Mouse (Mus musculus): ENCODE data around the gene Padi2. TPM values are rescaled to one million over a fixed set of nuclear protein-coding genes. Genes with fewer than 3 reads are reported as not detected.

Padi2 gene
- polyA plus RNA-seq, 1 experiment from 2014 or later, result 2.4 TPM

- H3K4me1 ChIP-seq (replicated peaks; ENCODE audit: control insufficient read depth, insufficient read depth, low read length), result 0 out of 2 replicates have a peak, but pooled peaks cover 7% of the 10 kb centered on the region
- WGBS, result 32% methylated on average over 17 of the region's 17 CpGs
- H3K36me3 ChIP-seq (ENCODE audit: control insufficient read depth, insufficient read depth, low read length), result no peaks in the 10 kb centered on the region
- no peak overlapping the region for H3K4me3 ChIP-seq (ENCODE audit: low read depth, low read length)
- DNase-seq (ENCODE audit: low spot score) (no peak), ATAC-seq (replicated peaks; ENCODE audit: low FRiP score) (no peak)
- H3K27ac ChIP-seq (ENCODE audit: low read depth, low read length), result no peak overlapping the region
- H3K27me3 ChIP-seq (replicated peaks; ENCODE audit: control insufficient read depth, insufficient read depth, low read length), result peaks cover 20% of the 10 kb centered on the region; the same call in 1 of the 2 replicates
- no peak overlapping the region for H3K9ac ChIP-seq (ENCODE audit: low read depth, low read length)
- no peaks in the 10 kb centered on the region for H3K9me3 ChIP-seq (ENCODE audit: control insufficient read depth, low read length)
- peak overlapping the region; percentile 42 for H3K4me2 ChIP-seq
Measured at GRCm38 (mm10) chr4:140910661-140911310, 4.6 kb downstream of the Padi2 start.

GRCm38 (mm10) chr4:140911416-140911815 is 5.3 kb downstream of the Padi2 start:
- H3K4me1 ChIP-seq (replicated peaks; ENCODE audit: control insufficient read depth, insufficient read depth, low read length), result 0 out of 2 replicates have a peak, but pooled peaks cover 5% of the 10 kb centered on the region
- peaks cover 20% of the 10 kb centered on the region; the same call in 1 of the 2 replicates for H3K27me3 ChIP-seq (replicated peaks; ENCODE audit: control insufficient read depth, insufficient read depth, low read length)
- no peak overlapping the region for H3K4me2 ChIP-seq
- WGBS, result 83% methylated on average over 9 of the region's 9 CpGs
- DNase-seq (ENCODE audit: low spot score) (no peak), ATAC-seq (replicated peaks; ENCODE audit: low FRiP score) (no peak)
- no peak overlapping the region for H3K27ac ChIP-seq (ENCODE audit: low read depth, low read length)
- H3K9me3 ChIP-seq (ENCODE audit: control insufficient read depth, low read length), result no peaks in the 10 kb centered on the region
- H3K9ac ChIP-seq (ENCODE audit: low read depth, low read length), result no peak overlapping the region
- no peak overlapping the region for H3K4me3 ChIP-seq (ENCODE audit: low read depth, low read length)
- no peaks in the 10 kb centered on the region for H3K36me3 ChIP-seq (ENCODE audit: control insufficient read depth, insufficient read depth, low read length)

- Histone ChIP-seq H3K36me3 (ENCODE audit: control insufficient read depth, insufficient read depth, low read length) (no peaks in the 10 kb centered on the region), H3K4me1 (replicated peaks; ENCODE audit: control insufficient read depth, insufficient read depth, low read length) (0 out of 2 replicates have a peak, but pooled peaks cover 3% of the 10 kb centered on the region), H3K4me3 (ENCODE audit: low read depth, low read length) (no peak overlapping the region), H3K27me3 (replicated peaks; ENCODE audit: control insufficient read depth, insufficient read depth, low read length) (peaks cover 13% of the 10 kb centered on the region; the same call in 1 of the 2 replicates), H3K9ac (ENCODE audit: low read depth, low read length) (no peak overlapping the region), H3K9me3 (ENCODE audit: control insufficient read depth, low read length) (no peaks in the 10 kb centered on the region), H3K27ac (ENCODE audit: low read depth, low read length) (no peak overlapping the region), H3K4me2 (no peak overlapping the region)
- ATAC-seq (replicated peaks; ENCODE audit: low FRiP score) (no peak), DNase-seq (ENCODE audit: low spot score) (no peak)
- WGBS, result 81% methylated on average over 10 of the region's 10 CpGs
Measured at GRCm38 (mm10) chr4:140912271-140912833, 6.2 kb downstream of the Padi2 start.

GRCm38 (mm10) chr4:140913565-140913964 is 7.4 kb downstream of the Padi2 start:
- Histone ChIP-seq H3K4me3 (ENCODE audit: low read depth, low read length) (no peak overlapping the region), H3K4me1 (replicated peaks; ENCODE audit: control insufficient read depth, insufficient read depth, low read length) (no peaks in the 10 kb centered on the region), H3K9ac (ENCODE audit: low read depth, low read length) (no peak overlapping the region), H3K36me3 (ENCODE audit: control insufficient read depth, insufficient read depth, low read length) (no peaks in the 10 kb centered on the region), H3K4me2 (no peak overlapping the region), H3K27me3 (replicated peaks; ENCODE audit: control insufficient read depth, insufficient read depth, low read length) (peaks cover 3% of the 10 kb centered on the region; the same call in 1 of the 2 replicates), H3K9me3 (ENCODE audit: control insufficient read depth, low read length) (no peaks in the 10 kb centered on the region), H3K27ac (ENCODE audit: low read depth, low read length) (no peak overlapping the region)
- WGBS, result 86% methylated on average over 9 of the region's 9 CpGs
- DNase-seq (ENCODE audit: low spot score) (no peak), ATAC-seq (replicated peaks; ENCODE audit: low FRiP score) (no peak)

GRCm38 (mm10) chr4:140914731-140915131 is 8.6 kb downstream of the Padi2 start:
- no peaks in the 10 kb centered on the region for H3K27me3 ChIP-seq (replicated peaks; ENCODE audit: control insufficient read depth, insufficient read depth, low read length)
- no peaks in the 10 kb centered on the region for H3K36me3 ChIP-seq (ENCODE audit: control insufficient read depth, insufficient read depth, low read length)
- no peaks in the 10 kb centered on the region for H3K9me3 ChIP-seq (ENCODE audit: control insufficient read depth, low read length)
- H3K27ac ChIP-seq (ENCODE audit: low read depth, low read length), result no peak overlapping the region
- no peak overlapping the region for H3K4me3 ChIP-seq (ENCODE audit: low read depth, low read length)
- H3K9ac ChIP-seq (ENCODE audit: low read depth, low read length), result no peak overlapping the region
- H3K4me2 ChIP-seq, result no peak overlapping the region
- 67% methylated on average over 6 of the region's 6 CpGs for WGBS
- H3K4me1 ChIP-seq (replicated peaks; ENCODE audit: control insufficient read depth, insufficient read depth, low read length), result no peaks in the 10 kb centered on the region; the same call in 1 of the 2 replicates
- DNase-seq (ENCODE audit: low spot score) (no peak), ATAC-seq (replicated peaks; ENCODE audit: low FRiP score) (no peak)

- DNase-seq (ENCODE audit: low spot score), result no peak
- Histone ChIP-seq H3K4me3 (ENCODE audit: low read depth, low read length) (no peak overlapping the region), H3K4me1 (replicated peaks; ENCODE audit: control insufficient read depth, insufficient read depth, low read length) (no peaks in the 10 kb centered on the region; the same call in 1 of the 2 replicates), H3K27me3 (replicated peaks; ENCODE audit: control insufficient read depth, insufficient read depth, low read length) (no peaks in the 10 kb centered on the region), H3K36me3 (ENCODE audit: control insufficient read depth, insufficient read depth, low read length) (no peaks in the 10 kb centered on the region), H3K27ac (ENCODE audit: low read depth, low read length) (no peak overlapping the region), H3K9me3 (ENCODE audit: control insufficient read depth, low read length) (no peaks in the 10 kb centered on the region), H3K9ac (ENCODE audit: low read depth, low read length) (no peak overlapping the region), H3K4me2 (no peak overlapping the region)
- no peak for ATAC-seq (replicated peaks; ENCODE audit: low FRiP score)
- 81% methylated on average over 3 of the region's 3 CpGs for WGBS
Measured at GRCm38 (mm10) chr4:140915235-140915634, 9.1 kb downstream of the Padi2 start.

GRCm38 (mm10) chr4:140916296-140916695 is 10.2 kb downstream of the Padi2 start:
- WGBS, result 83% methylated on average over 5 of the region's 5 CpGs

GRCm38 (mm10) chr4:140917451-140917850 is 11.3 kb downstream of the Padi2 start:
- 91% methylated on average over 9 of the region's 9 CpGs for WGBS
- no peak for DNase-seq (ENCODE audit: low spot score)

More at GRCm38 (mm10) chr4:140916296-140916695, 10.2 kb downstream of the Padi2 start:
- Histone ChIP-seq H3K9me3 (ENCODE audit: control insufficient read depth, low read length) (no peaks in the 10 kb centered on the region), H3K4me3 (ENCODE audit: low read depth, low read length) (no peak overlapping the region), H3K4me1 (replicated peaks; ENCODE audit: control insufficient read depth, insufficient read depth, low read length) (no peaks in the 10 kb centered on the region; the same call in 1 of the 2 replicates), H3K27me3 (replicated peaks; ENCODE audit: control insufficient read depth, insufficient read depth, low read length) (no peaks in the 10 kb centered on the region), H3K27ac (ENCODE audit: low read depth, low read length) (no peak overlapping the region), H3K9ac (ENCODE audit: low read depth, low read length) (no peak overlapping the region), H3K4me2 (no peak overlapping the region), H3K36me3 (ENCODE audit: control insufficient read depth, insufficient read depth, low read length) (no peaks in the 10 kb centered on the region)
- DNase-seq (ENCODE audit: low spot score), result no peak
- ATAC-seq (replicated peaks; ENCODE audit: low FRiP score), result no peak

More at GRCm38 (mm10) chr4:140917451-140917850, 11.3 kb downstream of the Padi2 start:
- Histone ChIP-seq H3K27me3 (replicated peaks; ENCODE audit: control insufficient read depth, insufficient read depth, low read length) (no peaks in the 10 kb centered on the region), H3K27ac (ENCODE audit: low read depth, low read length) (no peak overlapping the region), H3K4me3 (ENCODE audit: low read depth, low read length) (no peak overlapping the region), H3K9me3 (ENCODE audit: control insufficient read depth, low read length) (no peaks in the 10 kb centered on the region), H3K4me1 (replicated peaks; ENCODE audit: control insufficient read depth, insufficient read depth, low read length) (no peaks in the 10 kb centered on the region; the same call in 1 of the 2 replicates), H3K36me3 (ENCODE audit: control insufficient read depth, insufficient read depth, low read length) (no peaks in the 10 kb centered on the region), H3K9ac (ENCODE audit: low read depth, low read length) (no peak overlapping the region), H3K4me2 (no peak overlapping the region)
- ATAC-seq (replicated peaks; ENCODE audit: low FRiP score), result no peak
